Mouse (Mus musculus): ENCODE data around the gene Cpb2. TPM values are rescaled to one million over a fixed set of nuclear protein-coding genes. Genes with fewer than 3 reads are reported as not detected.

Gene Cpb2
- polyA plus RNA-seq, 1 experiment = not detected

DNA sequence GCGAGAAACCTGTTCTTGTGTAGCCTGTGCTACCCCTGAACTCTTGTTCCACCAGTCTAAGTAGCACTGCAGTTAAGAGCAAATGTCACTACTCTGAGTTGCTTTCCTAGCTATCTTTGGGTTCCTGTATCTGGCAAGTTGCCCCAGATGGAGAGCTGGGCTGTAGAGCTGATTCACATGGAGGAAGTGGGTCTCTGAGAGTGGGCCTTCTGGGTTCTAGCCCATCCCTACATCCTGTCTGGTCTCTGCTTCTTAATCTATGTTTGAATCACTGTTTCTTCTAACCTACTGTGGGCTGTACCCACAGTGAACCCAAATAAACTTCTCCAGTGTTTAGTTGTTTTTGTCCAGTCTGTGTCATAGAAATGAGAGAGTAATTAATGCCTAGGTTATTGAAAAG lies 59.0 kb downstream of the Cpb2 start:
- TF ChIP-seq CTCF (IDR thresholded peaks at IDR 0.05; ENCODE audit: low read depth, low read length) = no peak
- no peak for TF ChIP-seq POLR2A (IDR thresholded peaks at IDR 0.05; ENCODE audit: borderline replicate concordance, low read depth, low read length)
- Histone ChIP-seq H3K27ac (ENCODE audit: insufficient read depth, low read depth, low read length) (no peak overlapping the region), H3K4me3 (ENCODE audit: insufficient read depth, low read length) (no peak overlapping the region), H3K4me1 (ENCODE audit: control insufficient read depth, insufficient read depth, low read length) (peaks cover 4% of the 10 kb centered on the region)

GRCm38 (mm10) chr14:75303807-75304206 lies 61.7 kb downstream of the Cpb2 start:
- H3K27ac ChIP-seq (ENCODE audit: insufficient read depth, low read depth, low read length) = no peak overlapping the region
- no peak overlapping the region for H3K4me3 ChIP-seq (ENCODE audit: insufficient read depth, low read length)
- TF ChIP-seq POLR2A (IDR thresholded peaks at IDR 0.05; ENCODE audit: borderline replicate concordance, low read depth, low read length) = no peak
- no peak for TF ChIP-seq CTCF (IDR thresholded peaks at IDR 0.05; ENCODE audit: low read depth, low read length)
- H3K4me1 ChIP-seq (ENCODE audit: control insufficient read depth, insufficient read depth, low read length) = peaks cover 4% of the 10 kb centered on the region

- Histone ChIP-seq H3K4me1 (ENCODE audit: control insufficient read depth, insufficient read depth, low read length) (no peaks in the 10 kb centered on the region), H3K27ac (ENCODE audit: insufficient read depth, low read depth, low read length) (no peak overlapping the region), H3K4me3 (ENCODE audit: insufficient read depth, low read length) (no peak overlapping the region)
- no peak for TF ChIP-seq CTCF (IDR thresholded peaks at IDR 0.05; ENCODE audit: low read depth, low read length)
- TF ChIP-seq POLR2A (IDR thresholded peaks at IDR 0.05; ENCODE audit: borderline replicate concordance, low read depth, low read length) = no peak
These were observed 65.8 kb downstream of the Cpb2 start for GRCm38 (mm10) chr14:75307855-75308254.

DNA sequence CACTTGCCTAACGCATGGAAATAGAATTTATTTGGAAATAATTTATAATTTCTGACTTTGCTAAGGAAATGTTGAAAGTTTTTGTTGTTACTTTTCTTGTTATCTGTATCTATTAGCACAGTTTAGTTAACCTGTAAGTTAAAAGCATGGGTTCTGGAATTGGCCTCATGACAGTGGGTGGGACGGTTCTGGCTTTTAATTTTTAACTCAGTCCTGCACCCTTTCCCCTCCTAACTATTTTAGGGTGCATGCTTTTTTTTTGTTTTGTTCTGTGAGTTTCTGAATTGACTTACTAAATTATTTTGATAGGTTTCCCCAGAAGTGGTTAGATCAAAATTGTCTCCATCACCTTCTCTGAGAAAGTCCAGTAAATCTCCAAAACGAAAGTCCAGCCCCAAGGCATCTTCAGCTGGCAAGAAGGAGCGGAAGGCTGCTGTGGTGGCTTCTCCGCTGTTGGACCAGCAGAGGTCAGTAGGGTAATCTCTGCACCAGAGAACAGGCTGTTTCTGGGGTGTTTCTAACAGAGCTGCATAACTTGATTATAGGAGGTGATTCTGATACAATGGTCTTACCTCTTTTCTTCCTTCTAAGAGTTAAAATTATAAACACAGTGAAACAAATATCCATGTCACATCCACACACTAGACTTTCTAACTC lies 67.4 kb downstream of the Cpb2 start:
- Histone ChIP-seq H3K4me3 (ENCODE audit: insufficient read depth, low read length) (no peak overlapping the region), H3K4me1 (ENCODE audit: control insufficient read depth, insufficient read depth, low read length) (no peaks in the 10 kb centered on the region), H3K27ac (ENCODE audit: insufficient read depth, low read depth, low read length) (no peak overlapping the region)
- TF ChIP-seq POLR2A (IDR thresholded peaks at IDR 0.05; ENCODE audit: borderline replicate concordance, low read depth, low read length) (no peak), CTCF (IDR thresholded peaks at IDR 0.05; ENCODE audit: low read depth, low read length) (no peak)

DNA sequence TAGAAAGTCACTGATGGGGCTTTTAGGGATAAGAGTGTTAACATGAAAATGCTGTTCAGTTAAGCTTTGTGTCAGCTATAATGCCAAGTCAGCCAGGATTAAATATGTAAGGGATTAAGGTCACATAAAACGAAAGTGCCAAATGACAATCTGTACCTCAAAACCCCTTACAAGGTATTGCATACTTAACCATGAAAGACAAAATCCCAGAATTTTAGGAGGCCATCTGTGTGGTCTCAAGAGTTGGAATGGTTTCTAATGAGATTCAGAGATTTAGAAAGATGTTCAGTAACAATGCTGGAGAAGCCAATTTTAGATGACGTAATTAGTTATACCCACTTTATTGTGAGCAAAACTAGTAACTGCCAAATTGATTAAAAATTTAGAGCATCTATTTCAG lies 72.4 kb downstream of the Cpb2 start:
- peaks cover 8% of the 10 kb centered on the region for H3K4me1 ChIP-seq (ENCODE audit: control insufficient read depth, insufficient read depth, low read length)
- no peak overlapping the region for H3K27ac ChIP-seq (ENCODE audit: insufficient read depth, low read depth, low read length)
- H3K4me3 ChIP-seq (ENCODE audit: insufficient read depth, low read length) = no peak overlapping the region
- TF ChIP-seq POLR2A (IDR thresholded peaks at IDR 0.05; ENCODE audit: borderline replicate concordance, low read depth, low read length) = no peak
- TF ChIP-seq CTCF (IDR thresholded peaks at IDR 0.05; ENCODE audit: low read depth, low read length) = no peak

GRCm38 (mm10) chr14:75318736-75319135 lies 76.6 kb downstream of the Cpb2 start:
- Histone ChIP-seq H3K4me1 (ENCODE audit: control insufficient read depth, insufficient read depth, low read length) (peaks cover 8% of the 10 kb centered on the region), H3K27ac (ENCODE audit: insufficient read depth, low read depth, low read length) (no peak overlapping the region), H3K4me3 (ENCODE audit: insufficient read depth, low read length) (no peak overlapping the region)
- TF ChIP-seq POLR2A (IDR thresholded peaks at IDR 0.05; ENCODE audit: borderline replicate concordance, low read depth, low read length) = no peak
- no peak for TF ChIP-seq CTCF (IDR thresholded peaks at IDR 0.05; ENCODE audit: low read depth, low read length)

DNA sequence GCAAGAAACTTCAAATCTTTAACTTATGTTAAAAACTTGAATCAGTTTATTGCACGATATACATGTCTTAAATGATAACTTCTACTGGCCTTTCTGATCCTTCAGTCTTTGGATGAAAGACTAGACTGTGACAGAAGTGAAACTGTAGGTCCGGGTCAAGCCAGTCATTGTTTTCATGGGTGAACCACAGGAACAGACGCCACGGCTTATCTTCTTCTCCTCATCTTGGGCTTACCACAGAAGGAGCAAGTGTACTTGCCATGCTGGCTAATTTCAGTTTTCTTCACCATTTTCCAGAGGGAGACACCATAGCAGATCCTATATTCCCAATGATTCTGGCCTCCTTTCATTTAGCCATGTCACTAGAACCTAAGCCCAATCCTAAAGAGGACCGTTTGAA lies 78.2 kb downstream of the Cpb2 start:
- no peak overlapping the region for H3K4me3 ChIP-seq (ENCODE audit: insufficient read depth, low read length)
- peaks cover 8% of the 10 kb centered on the region for H3K4me1 ChIP-seq (ENCODE audit: control insufficient read depth, insufficient read depth, low read length)
- TF ChIP-seq POLR2A (IDR thresholded peaks at IDR 0.05; ENCODE audit: borderline replicate concordance, low read depth, low read length) (no peak), CTCF (IDR thresholded peaks at IDR 0.05; ENCODE audit: low read depth, low read length) (no peak)
- H3K27ac ChIP-seq (ENCODE audit: insufficient read depth, low read depth, low read length) = no peak overlapping the region

DNA sequence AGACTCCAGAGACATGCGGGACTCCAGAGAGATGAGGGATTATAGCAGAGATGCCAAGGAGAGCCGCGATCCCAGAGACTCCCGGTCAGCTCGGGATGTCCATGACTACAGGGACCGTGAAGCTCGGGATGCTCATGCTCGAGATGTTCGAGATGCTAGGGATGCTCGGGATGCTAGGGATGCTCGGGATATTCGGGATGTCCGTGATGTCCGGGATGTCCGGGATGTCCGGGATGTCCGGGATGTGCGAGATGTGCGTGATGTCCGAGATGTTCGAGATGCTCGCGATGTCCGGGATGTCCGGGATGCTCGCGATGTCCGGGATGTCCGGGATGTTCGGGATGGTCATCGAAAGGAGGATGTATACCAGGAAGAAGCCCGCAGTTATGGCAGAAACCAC lies 81.3 kb downstream of the Cpb2 start:
- Histone ChIP-seq H3K4me1 (ENCODE audit: control insufficient read depth, insufficient read depth, low read length) (peaks cover 8% of the 10 kb centered on the region; the same call in 1 of the 2 replicates), H3K4me3 (ENCODE audit: insufficient read depth, low read length) (no peak overlapping the region), H3K27ac (ENCODE audit: insufficient read depth, low read depth, low read length) (no peak overlapping the region)
- TF ChIP-seq POLR2A (IDR thresholded peaks at IDR 0.05; ENCODE audit: borderline replicate concordance, low read depth, low read length) = no peak
- TF ChIP-seq CTCF (IDR thresholded peaks at IDR 0.05; ENCODE audit: low read depth, low read length) = no peak

GRCm38 (mm10) chr14:75328062-75328461 lies 86.0 kb downstream of the Cpb2 start:
- no peak overlapping the region for H3K4me3 ChIP-seq (ENCODE audit: insufficient read depth, low read length)

GRCm38 (mm10) chr14:75330621-75331020 lies 88.5 kb downstream of the Cpb2 start:
- no peak overlapping the region for H3K4me3 ChIP-seq (ENCODE audit: insufficient read depth, low read length)
- peaks cover 1% of the 10 kb centered on the region; the same call in 1 of the 2 replicates for H3K4me1 ChIP-seq (ENCODE audit: control insufficient read depth, insufficient read depth, low read length)
- no peak overlapping the region for H3K27ac ChIP-seq (ENCODE audit: insufficient read depth, low read depth, low read length)
- TF ChIP-seq POLR2A (IDR thresholded peaks at IDR 0.05; ENCODE audit: borderline replicate concordance, low read depth, low read length) = no peak
- no peak for TF ChIP-seq CTCF (IDR thresholded peaks at IDR 0.05; ENCODE audit: low read depth, low read length)

More at GRCm38 (mm10) chr14:75328062-75328461, 86.0 kb downstream of the Cpb2 start:
- H3K4me1 ChIP-seq (ENCODE audit: control insufficient read depth, insufficient read depth, low read length) = peaks cover 4% of the 10 kb centered on the region; the same call in 1 of the 2 replicates
- H3K27ac ChIP-seq (ENCODE audit: insufficient read depth, low read depth, low read length) = no peak overlapping the region
- TF ChIP-seq POLR2A (IDR thresholded peaks at IDR 0.05; ENCODE audit: borderline replicate concordance, low read depth, low read length) (no peak), CTCF (IDR thresholded peaks at IDR 0.05; ENCODE audit: low read depth, low read length) (no peak)

Other genes starting within 250 kb of the Cpb2 start
- gene Rubcnl, start 226.3 kb upstream of the Cpb2 start, polyA plus RNA-seq (2012; ENCODE audit: insufficient read depth, insufficient read length, missing spikeins) = 8.3 and 9.0 TPM in 2 replicates
- 0.36 and 0.43 TPM in 2 replicates for gene Lrrc63, start 111.4 kb upstream of the Cpb2 start, polyA plus RNA-seq (2012; ENCODE audit: insufficient read depth, insufficient read length, missing spikeins)
- gene Lcp1, start 111.2 kb upstream of the Cpb2 start, polyA plus RNA-seq (2012; ENCODE audit: insufficient read depth, insufficient read length, missing spikeins) = 932 and 1,066 TPM in 2 replicates
- 20.7 and 20.9 TPM in 2 replicates for gene Zc3h13, start 42.1 kb downstream of the Cpb2 start, polyA plus RNA-seq (2012; ENCODE audit: insufficient read depth, insufficient read length, missing spikeins)
- not detected in 2 replicates for gene Siah3, start 213.7 kb downstream of the Cpb2 start, polyA plus RNA-seq (2012; ENCODE audit: insufficient read depth, insufficient read length, missing spikeins)

Data from bone marrow macrophage, adult 2 months (primary cell).